Mouse (Mus musculus) small intestine, adult 2 months (tissue): Measurements from ENCODE around the gene Fam193b.

ENCODE experiments used
- CTCF ChIP-seq: fragments of 200-500 bp; IDR thresholded peaks from 2 replicates; pipeline ENCODE4 v1.5.1; 2012; ENCODE audit warnings: low read depth, mild to moderate bottlenecking, control low read depth, inconsistent platforms, low read length, moderate library complexity, mixed read lengths; ENCODE audit not compliant: insufficient replicate concordance, insufficient read length; ENCODE audit errors: extremely low read depth
- POLR2A ChIP-seq: fragments of 200-500 bp; IDR thresholded peaks from 2 replicates; pipeline ENCODE4 v1.6.1; 2012; ENCODE audit warnings: low read depth, mild to moderate bottlenecking, control low read depth, inconsistent platforms, low read length, moderate library complexity

DNA sequence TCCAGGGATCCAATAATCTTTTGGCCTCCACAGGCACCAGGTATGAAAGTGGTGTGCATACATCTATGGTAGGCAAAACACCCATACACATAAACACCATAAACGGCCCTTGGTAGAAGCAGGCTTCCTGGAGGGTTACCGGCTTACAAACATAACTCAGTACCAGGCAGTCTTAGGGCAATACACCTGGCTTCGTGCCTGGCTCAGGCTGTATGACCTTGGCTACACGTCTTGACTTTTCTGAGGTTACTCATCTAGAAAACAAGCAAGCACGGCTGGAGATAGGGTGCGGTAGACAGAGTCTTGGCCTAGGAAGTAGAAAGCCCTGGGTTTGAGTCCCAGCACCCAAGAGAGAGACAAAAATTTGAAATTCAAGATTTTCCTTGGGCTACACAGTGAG lies 74.3 kb downstream of the Fam193b start:
- TF ChIP-seq CTCF (no peak), POLR2A (no peak)
